Mouse (Mus musculus) gastrocnemius, adult 18-20 months (tissue): ENCODE results near the gene Nampt. TPM values are rescaled to one million over a fixed set of nuclear protein-coding genes. Genes with fewer than 3 reads are reported as not detected.
"Not testable (repeated sequence)": the region's sequence is repeated elsewhere in the genome, so short reads cannot be mapped to it uniquely, and the experiment has no call there.

ENCODE experiments used
- DNase-seq: peaks from one replicate; pipeline ENCODE4 v3.0.0; 2021; ENCODE audit warnings: low spot score
- total RNA-seq, 2 experiments: library from RNA; stranded (reverse); gene quantifications; 2 replicates each; pipeline ENCODE4 v1.2.3; 2021

Nampt gene
- total RNA-seq, 2 experiments from 2014 or later, result 74.1 to 88.1 TPM

DNA sequence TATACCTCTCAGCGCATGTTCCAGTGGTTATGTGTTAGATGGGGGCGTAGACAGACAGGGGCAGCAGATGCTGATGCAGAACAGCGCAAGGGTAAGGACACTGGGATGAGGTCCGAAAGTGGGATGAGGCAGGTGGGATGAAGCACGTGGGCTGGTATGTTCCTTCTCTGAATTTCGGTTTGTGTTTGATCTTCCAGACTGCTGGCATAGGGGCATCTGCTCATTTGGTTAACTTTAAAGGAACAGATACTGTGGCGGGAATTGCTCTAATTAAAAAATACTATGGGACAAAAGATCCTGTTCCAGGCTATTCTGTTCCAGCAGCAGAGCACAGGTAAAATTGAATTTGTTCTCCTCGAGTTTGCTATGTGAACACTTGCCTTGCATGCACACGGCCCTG, 19.6 kb downstream of the Nampt start:
- DNase-seq, result no peak

DNA sequence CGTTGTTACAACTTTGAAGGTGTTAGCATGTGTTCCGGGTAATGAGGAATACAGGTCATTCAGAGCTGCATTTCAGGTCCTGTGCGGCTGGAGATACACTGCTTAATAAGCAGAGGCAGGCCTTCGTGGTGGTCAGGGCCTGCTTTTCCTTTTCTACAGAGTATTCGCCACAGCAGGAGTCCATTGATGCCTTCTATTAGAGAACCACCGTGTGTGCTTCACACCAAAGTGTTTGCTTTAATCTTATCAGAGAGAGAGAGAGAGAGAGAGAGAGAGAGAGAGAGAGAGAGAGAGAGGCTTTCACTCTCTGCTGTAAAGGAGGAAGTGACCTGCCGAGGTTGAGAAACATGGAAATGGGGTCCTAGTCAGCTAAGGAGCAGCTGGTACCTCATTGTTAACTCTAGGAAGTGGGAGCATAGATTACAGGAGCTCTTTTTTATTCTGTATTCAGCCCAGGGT, 22.1 kb downstream of the Nampt start:
- no peak for DNase-seq

DNA sequence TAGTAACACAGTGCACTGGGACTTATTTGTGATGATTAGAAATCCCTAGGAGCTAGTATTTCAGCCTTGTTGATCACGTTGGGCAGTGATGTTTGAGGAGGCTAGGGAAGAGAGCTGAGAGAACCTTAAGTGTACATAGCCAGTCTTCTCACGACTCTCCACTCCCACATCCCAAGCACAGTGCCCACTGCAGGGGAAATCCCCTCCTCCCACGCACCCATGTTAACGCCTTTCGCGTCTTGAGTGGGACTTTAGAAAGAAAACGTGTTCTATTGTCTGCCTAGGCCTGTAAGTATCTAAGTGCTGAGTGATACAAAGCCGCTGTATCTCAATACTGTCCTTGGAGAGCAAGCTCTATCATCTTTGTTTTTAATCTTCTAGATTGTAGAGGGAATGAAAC, 27.0 kb downstream of the Nampt start:
- DNase-seq, result no peak

DNA sequence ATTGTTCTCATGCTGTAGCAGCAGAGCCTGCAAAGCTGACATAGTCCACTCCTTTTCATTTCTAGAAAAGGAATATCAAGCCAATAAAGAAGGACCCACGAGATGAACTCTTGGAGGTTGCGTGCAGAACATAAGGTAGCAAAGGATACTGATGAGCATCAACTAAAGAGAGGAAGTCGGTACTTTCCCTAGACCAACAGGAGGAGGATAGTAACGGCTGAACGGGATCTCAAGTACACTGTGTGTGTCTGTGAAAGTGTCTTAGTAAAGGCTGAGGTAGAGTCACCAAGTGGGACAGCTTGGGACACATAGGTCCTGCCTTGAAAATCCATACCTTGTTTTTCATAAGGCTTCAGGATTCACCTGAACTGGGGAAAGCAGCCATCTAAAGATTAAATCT, 34.4 kb downstream of the Nampt start:
- DNase-seq, result no peak

DNA sequence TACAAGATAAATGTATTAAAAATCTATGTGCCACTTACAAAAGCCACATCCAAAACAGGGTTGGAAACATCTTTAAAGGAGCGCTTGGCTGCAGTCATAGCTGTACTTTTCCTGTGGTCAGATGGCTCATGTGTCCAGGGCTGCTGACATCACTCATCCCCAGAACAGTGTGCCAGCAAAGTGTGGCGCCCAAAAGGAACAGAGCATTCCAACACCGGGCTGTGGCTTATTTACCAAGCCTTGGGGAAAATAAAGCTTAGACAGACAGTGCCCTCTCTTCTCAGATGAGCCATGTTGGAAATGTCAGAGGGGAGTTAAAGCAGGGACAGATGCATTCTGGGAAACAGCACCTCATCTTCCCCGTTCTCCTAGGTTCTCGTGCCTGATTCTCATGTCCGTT, 35.5 kb downstream of the Nampt start:
- peak; percentile 83 for DNase-seq

DNA sequence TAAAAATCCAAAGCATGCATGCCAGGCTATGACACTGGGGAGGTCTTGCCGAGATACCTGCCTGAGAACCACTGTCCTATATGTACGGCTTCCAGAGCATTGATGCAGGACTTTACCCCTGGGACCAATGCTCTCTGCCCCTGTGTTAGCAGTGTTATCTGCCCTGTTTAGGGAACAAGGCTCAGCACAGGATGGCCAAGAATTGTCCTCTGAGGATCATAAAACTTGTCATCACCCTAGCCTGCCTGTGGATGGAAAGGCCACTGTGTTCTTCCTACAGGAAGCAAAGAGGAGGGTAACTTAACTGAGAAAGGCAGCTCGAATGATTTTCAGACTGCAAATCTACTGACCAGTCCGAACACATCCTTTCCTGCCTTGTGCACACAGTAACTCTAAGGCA, 36.1 kb downstream of the Nampt start:
- DNase-seq, result peak; percentile 78

DNA sequence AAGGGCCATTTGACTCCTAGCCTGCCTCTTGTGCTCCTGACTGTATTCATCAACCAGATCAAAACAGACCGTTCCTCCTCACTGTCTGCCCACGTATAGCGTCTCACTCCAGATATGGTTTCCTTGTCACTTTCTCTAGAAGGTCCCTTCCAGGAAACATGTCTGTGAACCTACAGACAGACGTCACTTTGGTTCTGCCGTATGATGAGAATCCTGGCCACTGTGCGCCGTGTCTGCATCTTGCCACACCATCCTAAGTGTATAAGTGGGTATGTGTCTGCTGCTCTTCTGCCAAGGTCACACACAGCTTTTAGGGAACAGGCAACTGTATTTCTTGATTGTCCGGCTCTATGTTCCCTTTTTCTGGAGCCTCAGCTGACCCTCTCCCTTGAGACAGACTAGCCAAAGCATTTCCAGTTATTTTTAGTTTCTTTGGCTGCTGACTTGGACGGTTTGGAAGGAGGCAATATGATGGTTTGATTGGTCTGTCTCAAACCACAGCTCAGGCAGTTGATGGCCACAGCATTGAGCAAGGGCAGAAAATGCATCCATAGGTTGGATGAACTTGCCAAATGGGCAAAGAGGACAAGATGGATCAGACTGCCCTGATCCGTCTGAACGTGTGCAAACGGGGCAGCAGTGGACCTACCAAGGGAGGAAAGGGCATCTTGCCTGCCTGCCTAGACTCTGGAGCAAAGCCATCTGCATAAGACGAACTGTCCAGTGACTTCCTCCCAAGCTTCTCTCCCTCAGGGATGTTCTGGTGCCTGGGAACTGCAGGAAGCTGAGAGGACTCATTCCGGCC, 37.6 kb downstream of the Nampt start:
- peak; percentile 63 for DNase-seq

DNA sequence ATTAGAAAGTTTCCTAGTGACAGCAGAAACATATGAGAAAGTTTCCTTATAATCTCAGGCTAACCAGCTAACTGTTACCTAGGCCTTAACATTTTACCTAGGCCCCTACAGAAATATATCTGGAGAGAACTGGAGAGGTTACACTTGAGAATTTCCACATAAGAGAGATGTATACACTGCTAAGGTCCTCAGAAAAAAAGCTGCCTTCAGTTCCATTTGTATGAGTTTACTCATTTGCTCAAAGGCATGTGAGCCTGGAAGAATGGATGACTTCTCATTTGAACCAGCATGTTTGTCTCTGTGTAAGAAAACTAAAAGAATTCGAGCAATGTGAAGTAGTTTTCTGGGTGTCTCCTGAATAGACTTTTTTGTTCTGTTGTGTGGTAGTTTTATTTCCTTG, 39.1 kb downstream of the Nampt start:
- DNase-seq, result no peak

DNA sequence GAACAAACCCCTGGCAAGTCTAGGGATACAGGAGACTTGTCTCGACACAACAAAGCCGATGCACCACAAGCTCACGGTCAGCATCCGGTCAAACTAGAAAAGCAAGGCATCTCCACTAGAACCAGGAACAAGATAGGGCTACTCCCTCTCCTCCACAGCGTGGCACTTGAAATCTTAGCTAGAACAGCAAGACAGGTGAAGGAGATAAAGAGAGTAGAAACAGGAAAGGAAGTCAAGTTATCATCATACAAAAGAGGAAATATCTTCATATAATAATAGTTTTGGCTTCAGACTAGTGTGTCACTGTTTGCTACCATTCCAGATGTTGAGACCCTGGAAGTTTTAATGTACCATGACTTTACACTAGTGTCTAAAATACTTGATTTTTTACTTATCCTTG, 41.5 kb downstream of the Nampt start:
- DNase-seq, result no peak

DNA sequence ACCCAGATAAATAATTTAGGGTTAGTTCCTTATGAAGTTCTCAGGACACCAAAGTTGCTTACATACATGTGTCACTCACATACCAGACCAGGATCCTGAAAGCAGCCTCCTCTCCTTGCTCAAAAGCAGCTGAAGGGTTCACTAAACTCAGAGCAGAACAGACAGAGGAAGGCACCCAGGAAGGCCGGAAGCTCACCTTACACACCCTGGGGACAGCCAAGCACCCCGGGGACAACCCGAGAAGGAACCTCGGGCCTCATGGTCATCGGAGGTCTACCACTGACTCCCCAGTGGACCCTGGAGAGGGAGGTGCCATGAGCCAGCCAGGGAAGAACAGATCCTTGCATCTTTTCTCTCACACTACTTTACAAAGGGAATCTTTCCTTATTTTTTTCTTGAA, 51.5 kb downstream of the Nampt start:
- no peak for DNase-seq

DNA sequence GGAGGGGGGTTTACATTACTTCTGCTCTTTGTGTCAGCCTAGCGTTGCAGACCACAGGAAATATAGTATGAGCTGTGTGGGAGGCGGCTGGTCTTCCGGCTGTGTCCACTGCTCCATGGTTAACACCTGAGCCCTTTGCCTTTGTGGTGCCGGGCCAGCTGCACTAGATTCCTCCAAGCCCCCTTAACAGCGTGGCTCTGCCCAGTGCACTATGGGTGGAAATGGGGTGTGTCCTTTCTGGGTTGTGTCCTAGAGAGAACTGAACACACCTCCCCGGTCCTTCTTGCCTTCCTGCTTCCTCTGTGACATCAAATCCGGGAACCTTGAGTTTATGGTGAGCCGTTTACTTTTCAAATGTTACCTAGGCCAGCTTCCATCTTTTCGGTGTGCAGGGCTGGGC, 58.2 kb downstream of the Nampt start:
- no peak for DNase-seq

DNA sequence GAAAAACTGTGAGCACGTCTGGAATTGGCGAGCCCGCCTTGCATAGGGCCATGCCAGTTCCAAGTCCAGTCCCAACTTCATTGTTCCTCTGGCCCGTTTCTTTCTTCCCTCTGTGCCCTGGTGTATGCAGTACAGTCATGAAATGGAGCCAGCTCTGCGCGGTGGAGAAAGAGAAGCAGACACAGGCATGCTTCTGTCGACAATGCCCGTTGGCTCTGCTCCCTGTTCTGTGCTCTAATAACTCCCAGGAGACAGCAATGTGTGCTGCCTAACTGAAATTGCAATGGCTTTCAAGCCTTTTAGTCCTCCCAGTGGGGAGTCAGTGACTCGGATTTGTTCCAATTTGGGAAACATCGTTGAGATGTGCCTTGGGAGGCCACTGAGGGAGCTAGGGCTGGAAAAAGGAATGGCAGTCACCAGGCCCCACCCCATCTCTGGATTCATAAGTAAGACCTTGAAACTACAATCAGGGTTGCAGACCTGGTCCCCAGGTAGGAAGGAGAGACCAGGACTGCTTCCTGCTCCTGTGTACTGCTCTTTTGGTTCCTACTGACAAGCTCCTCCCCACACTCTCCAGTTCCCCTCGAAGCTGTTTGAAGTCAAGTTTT, 58.7 kb downstream of the Nampt start:
- no peak for DNase-seq

DNA sequence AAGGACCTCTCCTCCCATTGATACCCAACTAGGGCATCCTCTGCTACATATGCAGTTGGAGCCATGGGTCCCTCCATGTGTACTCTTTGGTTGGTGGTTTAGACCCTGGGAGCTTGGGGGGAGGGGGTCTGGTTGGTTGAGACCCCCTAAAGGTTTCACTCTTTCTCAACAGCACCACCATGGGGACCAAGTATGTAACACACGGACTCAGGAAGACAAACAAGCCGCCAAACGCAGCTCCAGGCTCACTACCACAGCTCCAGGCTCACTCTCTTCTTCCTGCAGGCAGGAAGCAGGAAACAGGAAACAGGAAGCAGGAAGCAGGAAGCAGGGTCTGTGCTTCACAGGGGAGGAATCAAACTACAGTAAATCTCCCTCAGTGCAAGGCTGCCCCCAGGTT, 60.0 kb downstream of the Nampt start:
- DNase-seq, result no peak

DNA sequence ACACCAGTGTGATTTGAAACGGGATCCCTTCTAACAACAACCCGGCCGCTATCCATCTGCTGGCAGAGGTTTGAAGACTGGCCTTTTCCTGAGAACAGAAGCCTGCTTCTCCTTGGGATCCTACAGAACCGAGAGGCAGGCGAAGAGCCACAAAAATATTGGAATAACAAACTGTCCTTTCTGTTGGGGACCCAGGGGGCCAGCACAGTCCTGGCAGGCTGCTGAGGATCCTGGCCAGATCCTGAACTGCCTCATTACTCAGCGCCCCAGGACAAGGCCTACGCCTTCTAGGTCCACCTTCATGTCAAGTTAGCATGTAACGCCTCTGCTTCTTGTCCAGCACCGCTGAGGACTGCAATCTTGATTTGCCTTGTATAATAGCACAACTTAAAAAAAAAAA, 65.0 kb downstream of the Nampt start:
- peak; percentile 82 for DNase-seq

DNA sequence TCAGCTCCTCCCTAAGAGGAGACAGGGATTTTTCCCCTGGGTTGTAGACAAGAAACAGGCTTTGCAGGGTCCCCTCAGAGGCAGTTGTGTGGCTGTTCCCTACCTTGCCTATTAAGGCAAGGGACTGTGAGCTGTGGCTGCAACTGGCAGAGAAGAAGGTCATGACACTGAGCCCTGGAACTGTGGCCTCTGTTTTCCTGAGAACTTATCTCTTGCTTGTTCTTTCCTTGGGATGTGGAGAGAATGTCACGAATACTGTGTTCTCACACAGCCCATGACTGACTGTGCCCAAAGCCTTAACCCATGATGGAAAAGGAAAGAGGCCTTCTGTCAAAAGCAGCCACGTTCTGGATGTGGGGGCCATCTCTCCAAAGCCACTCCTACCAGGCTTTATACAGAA, 65.7 kb downstream of the Nampt start:
- no peak for DNase-seq

DNA sequence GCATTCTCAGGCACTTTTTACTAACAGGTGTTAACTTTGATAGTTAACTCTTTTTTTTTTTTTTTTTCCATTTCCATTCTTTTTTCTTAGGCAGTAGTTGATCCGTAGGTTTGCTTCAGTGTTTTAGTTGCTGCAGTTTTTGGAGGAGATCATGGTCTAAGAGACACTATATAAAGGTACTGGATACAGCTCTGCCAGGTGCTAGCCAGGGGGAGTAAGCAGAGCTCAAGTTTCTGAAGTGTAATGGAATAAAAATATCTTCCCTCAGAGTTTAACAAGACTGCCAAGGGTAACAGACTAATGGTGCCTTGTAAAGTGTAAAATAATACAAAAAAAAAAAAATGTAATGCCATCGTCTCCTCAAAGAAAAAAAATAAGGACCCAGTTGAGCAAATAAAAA, 67.0 kb downstream of the Nampt start:
- DNase-seq, result peak; percentile 57

DNA sequence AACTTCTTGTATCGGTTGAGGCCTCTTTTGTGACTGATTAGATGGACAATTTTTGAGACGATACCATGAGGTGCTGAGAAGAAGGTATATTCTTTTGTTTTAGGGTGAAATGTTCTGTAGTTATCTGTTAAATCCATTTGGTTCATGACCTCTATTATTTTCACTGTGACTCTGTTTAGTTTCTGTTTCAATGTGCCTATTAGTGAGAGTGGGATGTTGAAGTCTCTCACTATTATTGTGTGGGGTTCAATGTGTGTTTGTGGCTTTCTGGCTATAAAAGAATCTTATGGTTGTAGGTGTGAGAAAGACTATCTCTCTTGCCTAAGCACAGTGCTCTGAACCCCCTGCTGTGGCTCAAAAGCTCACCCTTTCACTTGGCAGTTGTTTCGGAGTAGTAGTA, 68.9 kb downstream of the Nampt start:
- DNase-seq, result no peak

DNA sequence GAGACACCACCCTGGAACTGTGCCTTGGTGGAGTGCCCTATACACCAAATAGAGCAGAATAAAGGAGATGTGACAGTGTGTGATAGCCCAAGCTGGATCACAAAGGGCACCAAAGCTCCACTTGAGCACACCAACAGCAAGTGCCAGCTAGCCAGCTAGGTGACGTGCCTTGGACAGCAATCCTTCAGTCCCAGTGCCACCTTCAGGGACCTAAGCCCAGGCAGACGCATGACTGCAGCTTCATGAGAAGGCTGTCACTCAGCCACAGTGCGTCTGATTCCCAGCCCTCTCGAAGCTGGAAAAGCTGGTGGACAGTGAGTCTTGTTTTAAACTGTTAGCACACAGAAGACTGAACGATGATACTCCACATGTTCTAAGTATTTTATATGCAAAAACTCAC, 70.5 kb downstream of the Nampt start:
- peak; percentile 48 for DNase-seq

DNA sequence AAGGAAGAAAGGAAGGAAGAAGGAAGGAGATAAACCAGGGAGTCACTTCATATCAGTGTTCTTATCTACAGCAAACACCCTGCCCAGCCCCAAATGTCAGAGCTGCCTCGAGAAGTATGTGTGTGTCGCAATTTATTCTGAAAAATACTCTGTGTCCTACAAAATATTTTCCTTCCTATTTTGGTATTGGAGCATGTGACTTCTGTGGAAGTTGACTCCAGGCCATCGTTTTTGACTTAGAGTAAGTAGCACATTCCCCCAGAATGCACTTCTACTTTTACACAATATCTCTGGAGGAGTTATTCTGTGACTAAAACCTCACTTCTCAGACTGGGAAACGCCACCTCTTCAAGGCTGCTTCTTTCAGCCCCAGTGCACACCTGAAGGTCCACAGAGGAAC, 71.1 kb downstream of the Nampt start:
- peak; percentile 47 for DNase-seq

DNA sequence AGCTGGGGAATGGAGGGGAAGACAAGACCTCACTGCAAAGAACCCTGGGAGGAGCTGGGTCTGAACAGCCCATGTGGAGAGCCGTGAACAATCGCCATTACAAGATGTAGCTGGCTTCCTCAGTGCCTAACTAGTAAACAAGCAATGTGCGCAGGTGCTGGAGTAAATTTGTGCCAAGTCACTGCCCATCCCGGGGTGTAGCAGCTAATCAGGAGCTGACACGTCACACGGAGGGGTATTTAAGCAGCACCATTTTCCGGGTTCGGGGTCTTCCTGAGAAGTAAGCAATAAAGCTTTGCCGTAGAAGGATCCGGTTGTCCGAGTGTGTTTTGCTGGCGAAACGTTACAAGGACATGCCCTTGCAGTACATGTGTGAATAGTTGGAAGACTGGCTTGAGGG, 71.9 kb downstream of the Nampt start:
- DNase-seq, result not testable (repeated sequence)

DNA sequence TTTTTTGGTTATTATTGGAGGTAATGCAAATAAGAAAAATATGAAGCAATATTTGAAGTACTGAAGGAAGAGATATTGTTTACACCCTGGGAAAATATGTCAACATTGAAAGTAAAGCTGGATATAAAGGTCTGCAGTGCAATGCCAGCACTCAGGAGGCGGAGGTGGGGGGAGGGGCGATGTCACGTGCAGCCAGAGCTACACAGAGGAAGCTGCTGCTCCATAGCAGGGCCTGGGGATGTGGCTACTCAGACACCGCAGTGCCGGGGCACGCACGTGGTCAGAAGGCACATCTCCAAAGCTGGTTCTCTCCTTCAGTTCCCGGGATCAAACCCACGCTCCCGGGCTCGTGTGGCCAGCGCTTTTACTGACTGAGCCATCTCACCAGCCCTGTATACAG, 73.9 kb downstream of the Nampt start:
- DNase-seq, result no peak

DNA sequence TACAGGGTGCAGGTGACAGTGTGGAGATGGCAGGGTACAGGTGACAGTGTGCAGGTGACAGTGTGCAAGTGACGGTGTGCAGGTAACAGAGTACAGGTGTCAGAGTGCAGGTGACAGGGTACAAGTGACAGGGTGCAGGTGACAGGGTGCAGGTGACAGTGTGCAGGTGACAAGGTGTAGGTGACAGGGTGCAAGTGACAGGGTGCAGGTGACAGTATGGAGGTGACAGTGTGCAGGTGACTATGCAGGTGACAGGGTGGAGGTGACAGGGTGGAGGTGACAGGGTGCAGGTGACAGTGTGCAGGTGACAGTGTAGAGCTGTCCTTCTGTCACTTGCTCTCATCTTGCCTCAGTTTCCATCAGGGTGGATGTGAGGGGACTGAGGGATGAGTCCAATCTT, 76.5 kb downstream of the Nampt start:
- no peak for DNase-seq

DNA sequence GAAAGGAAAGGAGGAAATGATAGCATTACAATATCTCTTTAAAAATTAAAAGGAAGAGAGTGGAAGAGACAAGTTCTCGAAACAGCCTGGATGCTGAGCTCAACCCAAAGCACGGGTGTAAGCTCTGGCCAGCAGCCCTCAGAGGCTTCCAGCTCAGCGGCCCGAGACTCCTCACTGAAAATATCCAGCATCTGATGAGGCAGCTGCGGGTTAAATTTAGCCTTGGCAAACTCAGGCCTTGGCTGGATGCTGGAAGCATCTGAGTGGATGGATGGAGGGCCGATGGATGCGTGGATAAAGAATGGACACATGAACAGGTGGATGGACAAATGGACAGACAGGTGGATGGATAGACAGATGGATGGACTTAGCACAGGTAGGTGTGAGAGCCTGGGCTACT, 77.2 kb downstream of the Nampt start:
- peak; percentile 86 for DNase-seq
